Mouse (Mus musculus): ENCODE measurements around the gene Kank2. TPM values are rescaled to one million over a fixed set of nuclear protein-coding genes. Genes with fewer than 3 reads are reported as not detected.

Kank2 gene
- polyA plus RNA-seq, 1 experiment from 2014 or later = 30.0 TPM

DNA sequence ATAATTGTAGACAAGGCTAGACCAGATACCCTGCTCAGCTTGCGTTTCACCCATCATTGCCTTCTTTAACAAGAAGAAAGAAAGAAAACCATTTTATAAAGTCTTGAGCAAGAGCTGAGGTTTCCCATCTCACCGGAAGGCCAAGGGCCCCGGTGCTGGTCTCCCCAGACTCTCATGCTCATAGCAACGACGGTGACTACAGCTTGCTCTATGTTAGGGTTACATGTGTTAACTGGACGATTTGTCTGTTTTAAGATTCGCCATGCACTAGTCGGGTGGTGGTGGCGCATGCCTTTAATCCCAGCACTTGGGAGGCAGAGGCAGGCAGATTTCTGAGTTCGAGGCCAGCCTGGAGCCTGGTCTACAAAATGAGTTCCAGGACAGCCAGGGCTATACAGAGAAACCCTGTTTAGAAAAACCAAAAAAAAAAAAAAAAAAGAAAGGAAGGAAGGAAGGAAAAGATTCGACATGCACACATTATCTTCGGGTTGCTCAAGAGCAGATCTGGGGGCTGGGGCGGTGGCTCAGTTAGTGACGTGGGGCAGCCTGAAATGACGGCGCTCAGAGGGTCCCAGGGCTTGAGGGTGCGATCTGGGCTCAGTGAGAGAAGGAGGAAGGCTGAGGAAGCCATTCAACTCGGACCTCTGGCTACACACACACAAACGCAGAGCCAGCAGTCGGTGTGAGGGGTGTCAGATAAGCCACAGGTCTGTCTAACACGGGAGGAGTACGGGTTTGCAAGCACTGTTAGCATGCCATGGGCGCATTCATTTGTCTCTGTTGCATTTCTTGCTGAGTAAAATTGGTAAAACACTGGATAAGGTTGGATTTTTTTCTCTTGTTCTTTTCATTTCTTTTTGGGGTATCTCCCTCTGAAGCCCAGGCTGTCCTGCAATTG, 73.1 kb downstream of the Kank2 start:
- 0 out of 2 replicates have a peak, but pooled peaks cover 6% of the 10 kb centered on the region for H3K36me3 ChIP-seq
- 0 out of 2 replicates have a peak overlapping the region, but pooled peaks have one; percentile 6 for H3K27ac ChIP-seq
- 0 out of 2 replicates have a peak overlapping the region, but pooled peaks have one; percentile 21 for H3K9ac ChIP-seq
- peaks cover 22% of the 10 kb centered on the region for H3K4me1 ChIP-seq
- 46% methylated on average over 23 of the region's 23 CpGs for WGBS
- H3K4me2 ChIP-seq = peak overlapping the region; percentile 68
- no peaks in the 10 kb centered on the region for H3K27me3 ChIP-seq
- H3K4me3 ChIP-seq = peak overlapping the region; percentile 64
- H3K9me3 ChIP-seq = no peaks in the 10 kb centered on the region
- ATAC-seq (ENCODE audit: borderline replicate concordance, extremely low read depth, low FRiP score, low TSS enrichment) = no peak

DNA sequence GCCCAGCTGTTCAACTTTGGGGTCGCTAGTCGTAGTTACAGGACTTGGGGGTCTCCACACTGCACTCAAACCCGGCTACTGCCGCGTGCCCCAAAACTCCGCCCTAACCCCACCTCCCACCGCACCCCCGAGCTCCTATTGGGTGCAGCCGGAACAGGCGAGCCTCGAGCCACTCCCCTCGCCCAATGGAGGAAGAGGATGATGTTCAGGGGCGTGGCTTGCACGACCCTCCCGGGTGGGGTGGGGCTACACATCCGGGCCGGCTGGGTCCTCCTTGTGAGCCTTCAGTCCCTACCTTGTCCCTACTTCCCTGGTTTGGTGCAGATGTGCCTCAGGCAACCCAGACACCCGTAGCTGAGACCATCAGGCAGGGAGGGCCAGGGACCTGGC, 74.4 kb downstream of the Kank2 start:
- WGBS = under 1% methylated on average over 18 of the region's 18 CpGs

GRCm38 (mm10) chr9:21723377-21724146, 75.0 kb downstream of the Kank2 start, which contains the start of gene Ldlr:
Gene Ldlr, plus strand, starts transcription at chr9:21723483.
- Histone ChIP-seq H3K36me3 (no peaks in the 10 kb centered on the region), H3K27ac (peak within 1 kb of the TSS; percentile 95), H3K9ac (peak within 1 kb of the TSS; percentile 60), H3K4me1 (peaks cover 22% of the 10 kb centered on the region), H3K4me3 (peak within 1 kb of the TSS; percentile 64), H3K9me3 (no peaks in the 10 kb centered on the region), H3K27me3 (no peaks in the 10 kb centered on the region), H3K4me2 (peak within 1 kb of the TSS; percentile 68)
- under 1% methylated on average over 47 of the region's 47 CpGs for WGBS
- ATAC-seq (ENCODE audit: borderline replicate concordance, extremely low read depth, low FRiP score, low TSS enrichment) = peak; percentile 90

More for the DNA sequence above, 74.4 kb downstream of the Kank2 start:
- H3K4me3 ChIP-seq = peak overlapping the region; percentile 64
- peak overlapping the region; percentile 60 for H3K9ac ChIP-seq
- H3K36me3 ChIP-seq = 0 out of 2 replicates have a peak, but pooled peaks cover under 1% of the 10 kb centered on the region
- no peaks in the 10 kb centered on the region for H3K9me3 ChIP-seq
- H3K27me3 ChIP-seq = no peaks in the 10 kb centered on the region
- peak; percentile 95 for ATAC-seq (ENCODE audit: borderline replicate concordance, extremely low read depth, low FRiP score, low TSS enrichment)
- peaks cover 22% of the 10 kb centered on the region for H3K4me1 ChIP-seq
- H3K27ac ChIP-seq = peak overlapping the region; percentile 95
- H3K4me2 ChIP-seq = peak overlapping the region; percentile 68

- no peak for ATAC-seq (ENCODE audit: borderline replicate concordance, extremely low read depth, low FRiP score, low TSS enrichment)
- Histone ChIP-seq H3K9me3 (no peaks in the 10 kb centered on the region), H3K27ac (no peak overlapping the region), H3K36me3 (no peaks in the 10 kb centered on the region), H3K9ac (no peak overlapping the region), H3K4me2 (no peak overlapping the region), H3K4me3 (no peak overlapping the region), H3K27me3 (no peaks in the 10 kb centered on the region), H3K4me1 (peaks cover 15% of the 10 kb centered on the region)
- WGBS = 67% methylated on average over 2 of the region's 2 CpGs
Observed at GRCm38 (mm10) chr9:21721036-21721435, 77.5 kb downstream of the Kank2 start.

GRCm38 (mm10) chr9:21717015-21717414, 81.5 kb downstream of the Kank2 start:
- Histone ChIP-seq H3K9me3 (no peaks in the 10 kb centered on the region), H3K9ac (no peak overlapping the region), H3K4me3 (no peak overlapping the region), H3K4me1 (no peaks in the 10 kb centered on the region), H3K36me3 (no peaks in the 10 kb centered on the region), H3K27ac (no peak overlapping the region), H3K27me3 (no peaks in the 10 kb centered on the region), H3K4me2 (no peak overlapping the region)
- 66% methylated on average over 2 of the region's 2 CpGs for WGBS
- no peak for ATAC-seq (ENCODE audit: borderline replicate concordance, extremely low read depth, low FRiP score, low TSS enrichment)

Small RNAs within 50 kb of the gene (microRNA-seq; reads per million reads assigned to microRNA genes)
- gene Mir7083 = 9.6 reads per million, percentile 28 among the genes with 10 or more reads in this experiment

Other genes starting within 250 kb of the Kank2 start
- 28.4 and 29.5 TPM in 2 replicates for gene Timm29, start 206.0 kb downstream of the Kank2 start, polyA plus RNA-seq (2015; fragmentation: Nextera tagmentation; extraction: Ambion mirVana)
- 28.8 and 29.7 TPM in 2 replicates for gene Yipf2, start 205.9 kb downstream of the Kank2 start, polyA plus RNA-seq (2015; fragmentation: Nextera tagmentation; extraction: Ambion mirVana)
- 74.6 and 83.2 TPM in 2 replicates for gene Smarca4, start 182.6 kb downstream of the Kank2 start, polyA plus RNA-seq (2015; fragmentation: Nextera tagmentation; extraction: Ambion mirVana)
- gene Ldlr, start 75.3 kb downstream of the Kank2 start, polyA plus RNA-seq (2015; fragmentation: Nextera tagmentation; extraction: Ambion mirVana) = 38.9 and 39.5 TPM in 2 replicates
- 154 TPM in 2 replicates for gene Spc24, start 38.4 kb downstream of the Kank2 start, polyA plus RNA-seq (2015; fragmentation: Nextera tagmentation; extraction: Ambion mirVana)
- gene Angptl8, start 36.8 kb upstream of the Kank2 start, polyA plus RNA-seq (2015; fragmentation: Nextera tagmentation; extraction: Ambion mirVana) = 2.1 and 2.3 TPM in 2 replicates
- 62.0 and 68.0 TPM in 2 replicates for gene Dock6, start 53.9 kb upstream of the Kank2 start, polyA plus RNA-seq (2015; fragmentation: Nextera tagmentation; extraction: Ambion mirVana)
- gene Rab3d, start 119.4 kb upstream of the Kank2 start, polyA plus RNA-seq (2015; fragmentation: Nextera tagmentation; extraction: Ambion mirVana) = 15.3 and 20.2 TPM in 2 replicates
- 3.2 and 4.6 TPM in 2 replicates for gene Ccdc159, start 128.7 kb upstream of the Kank2 start, polyA plus RNA-seq (2015; fragmentation: Nextera tagmentation; extraction: Ambion mirVana)
- 51.9 and 52.6 TPM in 2 replicates for gene Tmem205, start 128.8 kb upstream of the Kank2 start, polyA plus RNA-seq (2015; fragmentation: Nextera tagmentation; extraction: Ambion mirVana)
- 7.8 and 8.0 TPM in 2 replicates for gene Plppr2, start 138.3 kb upstream of the Kank2 start, polyA plus RNA-seq (2015; fragmentation: Nextera tagmentation; extraction: Ambion mirVana)
- 6.5 and 6.7 TPM in 2 replicates for gene Swsap1, start 157.0 kb upstream of the Kank2 start, polyA plus RNA-seq (2015; fragmentation: Nextera tagmentation; extraction: Ambion mirVana)
- 6.8 and 7.3 TPM in 2 replicates for gene Epor, start 164.8 kb upstream of the Kank2 start, polyA plus RNA-seq (2015; fragmentation: Nextera tagmentation; extraction: Ambion mirVana)
- 4.9 and 7.2 TPM in 2 replicates for gene Rgl3, start 190.7 kb upstream of the Kank2 start, polyA plus RNA-seq (2015; fragmentation: Nextera tagmentation; extraction: Ambion mirVana)
- 3.9 and 4.4 TPM in 2 replicates for gene Ccdc151, start 203.9 kb upstream of the Kank2 start, polyA plus RNA-seq (2015; fragmentation: Nextera tagmentation; extraction: Ambion mirVana)
- gene Prkcsh, start 204.1 kb upstream of the Kank2 start, polyA plus RNA-seq (2015; fragmentation: Nextera tagmentation; extraction: Ambion mirVana) = 127 and 137 TPM in 2 replicates

Data from lung, embryonic 15.5 days (tissue).